Mouse (Mus musculus) thymus, adult 2 months (tissue): ENCODE measurements around the gene Zer1.

ENCODE experiments used
- CTCF ChIP-seq: fragments of 200-500 bp; IDR thresholded peaks from 2 replicates; pipeline ENCODE4 v1.5.1; 2012; ENCODE audit warnings: mild to moderate bottlenecking, control low read depth, low read length, moderate library complexity, borderline replicate concordance; ENCODE audit not compliant: control insufficient read depth, poor library complexity, insufficient read depth; ENCODE audit errors: extremely low read depth
- POLR2A ChIP-seq: fragments of 200-500 bp; IDR thresholded peaks from 2 replicates; pipeline ENCODE4 v1.6.1; 2012; ENCODE audit warnings: mild to moderate bottlenecking, low read length, control low read depth, moderate library complexity; ENCODE audit not compliant: control insufficient read depth, poor library complexity, insufficient read depth; ENCODE audit errors: extremely low read depth

DNA sequence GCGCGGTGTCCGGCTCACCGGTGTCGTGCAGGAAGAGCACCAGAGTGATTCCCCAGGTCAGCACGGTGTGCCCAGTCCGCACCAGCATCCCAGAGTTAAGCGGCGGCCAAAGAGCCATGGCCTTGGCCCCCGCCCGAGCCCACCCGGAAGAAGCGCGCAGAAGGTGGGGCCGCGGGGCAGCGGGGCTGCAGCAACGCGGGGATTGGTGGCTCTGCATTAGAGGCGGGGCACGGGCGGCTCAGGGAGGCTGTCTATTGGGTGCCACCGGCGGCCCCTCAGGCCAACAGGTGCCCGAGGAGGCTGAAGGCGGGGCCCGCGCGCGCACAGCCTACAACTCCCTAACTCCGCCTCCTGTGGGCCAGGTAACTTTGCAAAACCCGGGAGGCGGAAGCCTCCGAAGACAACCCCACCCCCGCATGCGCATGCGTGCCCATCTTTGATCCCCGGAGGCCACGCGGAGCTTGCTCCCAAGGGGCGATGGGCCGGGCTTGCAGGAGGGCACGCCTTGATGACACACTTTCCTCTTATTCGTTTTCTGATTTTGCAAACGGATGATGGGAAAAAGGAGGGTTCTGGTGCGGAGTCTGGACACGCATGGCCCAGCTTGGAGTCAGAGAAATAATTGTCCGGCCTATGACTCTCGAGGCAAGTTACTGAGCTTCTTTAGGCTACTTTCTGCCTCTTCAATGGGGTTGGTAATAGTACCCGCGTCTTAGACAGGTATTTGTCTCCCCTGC is 30.7 kb downstream of the Zer1 start, which contains the start of gene Zdhhc12:
- TF ChIP-seq CTCF (peak; percentile 46; the same call in 1 of the 2 replicates), POLR2A (peak; percentile 62; the same call in 1 of the 2 replicates)
